Comparison of ENCODE assay signal across 8 mouse cellular contexts in the genomic region with DNA sequence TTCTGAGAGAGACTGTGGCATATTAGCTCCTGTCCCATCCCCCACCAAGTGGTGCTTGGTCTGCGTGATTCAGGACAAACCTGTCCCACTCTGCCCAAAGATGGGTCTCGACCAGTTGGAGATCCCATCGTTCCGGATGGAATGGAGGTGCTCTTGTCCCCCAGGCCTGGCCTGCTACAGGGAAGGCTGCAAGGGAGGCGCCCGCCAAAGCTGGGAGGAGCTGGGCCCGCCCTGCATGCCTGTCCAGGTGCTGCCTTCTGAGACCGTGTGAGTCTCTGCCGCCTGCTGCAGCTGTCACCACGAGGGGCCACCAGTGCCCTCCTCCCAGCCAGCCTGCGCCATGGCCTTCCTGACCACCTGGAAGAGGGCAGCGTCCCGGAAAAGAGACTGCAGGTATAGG. TPM values are rescaled to one million over a fixed set of nuclear protein-coding genes. Genes with fewer than 3 reads are reported as not detected.
A peak's percentile ranks its signal among the peaks of the same experiment; 100 is the strongest.
DNase-seq lines count a peak whose midpoint lies in the region; ATAC-seq lines count a peak whose summit lies in the region.

No protein-coding gene starts in this region.

- ATAC-seq in heart, embryonic 16.5 days (replicated peaks; ENCODE audit: extremely low read depth, insufficient read depth, low FRiP score) = peak; percentile 49; the same call in 1 of the 2 replicates
- ATAC-seq in embryonic facial prominence, embryonic 11.5 days (replicated peaks; ENCODE audit: insufficient number of reproducible peaks, low FRiP score, low TSS enrichment, low read depth) = 0 out of 2 replicates have a peak, but pooled peaks have one; percentile 48
- ATAC-seq in hindbrain, embryonic 12.5 days (ENCODE audit: low FRiP score) = 0 out of 2 replicates have a peak, but pooled peaks have one; percentile 29
- peak; percentile 82 for ATAC-seq in liver, embryonic 16.5 days (ENCODE audit: low read depth)

- 12% methylated on average over 13 of the region's 13 CpGs for WGBS in heart, embryonic 16.5 days
- WGBS in embryonic facial prominence, embryonic 11.5 days = 9% methylated on average over 13 of the region's 13 CpGs
- WGBS in hindbrain, embryonic 12.5 days = 12% methylated on average over 13 of the region's 13 CpGs
- 8% methylated on average over 13 of the region's 13 CpGs for WGBS in liver, embryonic 16.5 days (ENCODE audit: insufficient replicate concordance)

- H3K4me3 ChIP-seq in heart, embryonic 16.5 days (ENCODE audit: low read length) = peak overlapping the region; percentile 21
- no peak overlapping the region for H3K4me3 ChIP-seq in embryonic facial prominence, embryonic 11.5 days (ENCODE audit: low read depth, low read length)
- no peak overlapping the region for H3K4me3 ChIP-seq in hindbrain, embryonic 12.5 days
- peak overlapping the region; percentile 36 for H3K4me3 ChIP-seq in liver, embryonic 16.5 days (ENCODE audit: low read depth, low read length)

- peaks cover 6% of the 10 kb centered on the region; the same call in 1 of the 2 replicates for H3K4me1 ChIP-seq in heart, embryonic 16.5 days (ENCODE audit: control insufficient read depth, insufficient read depth, low read length)
- H3K4me1 ChIP-seq in embryonic facial prominence, embryonic 11.5 days (ENCODE audit: control insufficient read depth, insufficient read depth, low read length) = 0 out of 2 replicates have a peak, but pooled peaks cover 2% of the 10 kb centered on the region
- 0 out of 2 replicates have a peak, but pooled peaks cover 4% of the 10 kb centered on the region for H3K4me1 ChIP-seq in hindbrain, embryonic 12.5 days
- H3K4me1 ChIP-seq in liver, embryonic 16.5 days (ENCODE audit: control insufficient read depth, low read depth, low read length) = peaks cover 18% of the 10 kb centered on the region

- H3K36me3 ChIP-seq in heart, embryonic 16.5 days (ENCODE audit: control insufficient read depth, insufficient read depth) = 0 out of 2 replicates have a peak, but pooled peaks cover 3% of the 10 kb centered on the region
- no peaks in the 10 kb centered on the region for H3K36me3 ChIP-seq in embryonic facial prominence, embryonic 11.5 days (replicated peaks; ENCODE audit: control insufficient read depth, insufficient read depth, low read depth, low read length)
- H3K36me3 ChIP-seq in hindbrain, embryonic 12.5 days = no peaks in the 10 kb centered on the region
- no peaks in the 10 kb centered on the region for H3K36me3 ChIP-seq in liver, embryonic 16.5 days (ENCODE audit: control insufficient read depth, insufficient read depth)

- H3K27me3 ChIP-seq in heart, embryonic 16.5 days (ENCODE audit: control insufficient read depth, insufficient read depth, low read length) = no peaks in the 10 kb centered on the region
- no peaks in the 10 kb centered on the region; the same call in 1 of the 2 replicates for H3K27me3 ChIP-seq in embryonic facial prominence, embryonic 11.5 days (ENCODE audit: control insufficient read depth, insufficient read depth, low read length)
- peaks cover 3% of the 10 kb centered on the region; the same call in 1 of the 2 replicates for H3K27me3 ChIP-seq in hindbrain, embryonic 12.5 days
- H3K27me3 ChIP-seq in liver, embryonic 16.5 days (ENCODE audit: control insufficient read depth, insufficient read depth, low read depth, low read length) = no peaks in the 10 kb centered on the region; the same call in 1 of the 2 replicates

- no peak for DNase-seq in heart, adult 8-10 months (ENCODE audit: low spot score)
- no peak for DNase-seq in embryonic facial prominence, embryonic 11.5 days (ENCODE audit: low spot score)
- peak; percentile 33 to 41 for DNase-seq in spleen, postnatal 14 days (ENCODE audit: low spot score in 2 of 2)
- DNase-seq in adrenal gland, adult 2 months = no peak
- DNase-seq in layer of hippocampus, postnatal 14 days (ENCODE audit: low spot score in 2 of 2) = no peak

- no peak overlapping the region for H3K27ac ChIP-seq in heart, embryonic 16.5 days (ENCODE audit: low read length)
- no peak overlapping the region for H3K27ac ChIP-seq in embryonic facial prominence, embryonic 11.5 days (replicated peaks; ENCODE audit: low read depth, low read length)
- H3K27ac ChIP-seq in hindbrain, embryonic 12.5 days = no peak overlapping the region
- no peak overlapping the region for H3K27ac ChIP-seq in liver, embryonic 16.5 days (ENCODE audit: low read length)

- H3K9me3 ChIP-seq in heart, embryonic 16.5 days (replicated peaks; ENCODE audit: control insufficient read depth, low read length) = no peaks in the 10 kb centered on the region
- H3K9me3 ChIP-seq in embryonic facial prominence, embryonic 11.5 days (replicated peaks; ENCODE audit: control insufficient read depth, low read length) = no peaks in the 10 kb centered on the region
- H3K9me3 ChIP-seq in hindbrain, embryonic 12.5 days (replicated peaks) = no peaks in the 10 kb centered on the region
- H3K9me3 ChIP-seq in liver, embryonic 16.5 days (replicated peaks; ENCODE audit: control insufficient read depth, low read length) = no peaks in the 10 kb centered on the region

- H3K9ac ChIP-seq in heart, embryonic 16.5 days (ENCODE audit: low read length) = peak overlapping the region; percentile 31; the same call in 1 of the 2 replicates
- peak overlapping the region; percentile 44 for H3K9ac ChIP-seq in embryonic facial prominence, embryonic 11.5 days (replicated peaks; ENCODE audit: low read length)
- 0 out of 2 replicates have a peak overlapping the region, but pooled peaks have one; percentile 20 for H3K9ac ChIP-seq in hindbrain, embryonic 12.5 days
- no peak overlapping the region for H3K9ac ChIP-seq in liver, embryonic 16.5 days (ENCODE audit: low read depth, low read length)

- peak overlapping the region; percentile 62 for H3K4me2 ChIP-seq in heart, embryonic 16.5 days (ENCODE audit: low read depth, low read length)
- H3K4me2 ChIP-seq in embryonic facial prominence, embryonic 11.5 days (ENCODE audit: low read depth, low read length) = peak overlapping the region; percentile 34
- peak overlapping the region; percentile 40 for H3K4me2 ChIP-seq in hindbrain, embryonic 12.5 days (replicated peaks)
- peak overlapping the region; percentile 62 for H3K4me2 ChIP-seq in liver, embryonic 16.5 days (ENCODE audit: low read depth, low read length)

RNA-seq across cellular contexts. Expression of a gene that starts 12.5 kb away (rescaled TPM):
- 6.7 and 7.7 TPM in 2 replicates for polyA plus RNA-seq in heart, embryonic 16.5 days (2015; fragmentation: Nextera tagmentation; extraction: Ambion mirVana)
- total RNA-seq in heart, adult 8-10 months (2022) = 1 to 10 TPM; 1.3 to 2.0 (median 1.7) TPM
- polyA plus RNA-seq in embryonic facial prominence, embryonic 11.5 days (2014; fragmentation: Nextera tagmentation; extraction: Ambion mirVana) = 4.3 and 4.8 TPM in 2 replicates
- polyA plus RNA-seq in hindbrain, embryonic 12.5 days (2016; fragmentation: Nextera tagmentation; extraction: Ambion mirVana) = 2.2 and 2.3 TPM in 2 replicates
- 10.4 and 11.8 TPM in 2 replicates for polyA plus RNA-seq in liver, embryonic 16.5 days (2015; fragmentation: Nextera tagmentation; extraction: Ambion mirVana)
- total RNA-seq in adrenal gland, adult 2 months (2021) = 1 to 10 TPM; 3.4 to 8.7 TPM
- 8.6 and 8.8 TPM in 2 replicates for polyA plus RNA-seq in adrenal gland, adult 2 months (2012; rRNA removed)
- 1 to 10 TPM; 1.4 to 2.4 TPM for total RNA-seq in layer of hippocampus, postnatal 14 days (2021)

Comparison
In these comparisons a context has a peak if more than half of its experiments do, and no peak if none do; other contexts are left out.
1. ATAC-seq: peak in every context shown above with its lines; median percentile 82 in liver, embryonic 16.5 days; 49 in heart, embryonic 16.5 days; 48 in embryonic facial prominence, embryonic 11.5 days; 29 in hindbrain, embryonic 12.5 days.
2. H3K4me3 ChIP-seq: peak in heart, embryonic 16.5 days (single experiment) and liver, embryonic 16.5 days (single experiment); none in embryonic facial prominence, embryonic 11.5 days (single experiment) and hindbrain, embryonic 12.5 days (single experiment).
3. DNase-seq: peak in spleen, postnatal 14 days (2 of 2); none in heart, adult 8-10 months (single experiment), embryonic facial prominence, embryonic 11.5 days (single experiment), adrenal gland, adult 2 months (single experiment) and layer of hippocampus, postnatal 14 days (0 of 2).
4. Peak in every context shown above with its lines, with median percentiles within 50 percentile points of each other: H3K4me2 ChIP-seq.